Mouse (Mus musculus) left cerebral cortex, adult 2 months (tissue): ENCODE measurements at regions not wholly inside any gene's neighbourhood (a gene's known extent, or its start where the extent isn't known, plus 50 kb on each side); places are given as distances from the start of the nearest gene placed in this dataset.
"Not testable (repeated sequence)": the region's sequence is repeated elsewhere in the genome, so short reads cannot be mapped to it uniquely, and the experiment has no call there.

Source experiments
- DNase-seq, 2 experiments: peaks; one replicate each; pipeline ENCODE4 v3.0.0; 2021 to 2022; ENCODE audit warnings: low spot score in 2 of 2, mixed read lengths in 1 of 2; ENCODE audit errors: extremely low spot score in 1 of 2
- H3K27ac ChIP-seq: fragments of 200-600 bp; 2 replicates; pipeline ENCODE4 v1.8.1; 2022
- H3K4me3 ChIP-seq: fragments of 200-600 bp; 2 replicates; pipeline ENCODE4 v1.8.1; 2022
- CTCF ChIP-seq: fragments of 200-600 bp; IDR thresholded peaks from 2 replicates; pipeline ENCODE4 v1.8.1; 2022; ENCODE audit warnings: antibody characterized with exemption, mild to moderate bottlenecking, moderate library complexity
- intact Hi-C: fragments of 180-260 bp; cut with DNase I; formaldehyde crosslinking; loops from one replicate; pipeline ENCODE4 v1.15.1; 2025

DNA sequence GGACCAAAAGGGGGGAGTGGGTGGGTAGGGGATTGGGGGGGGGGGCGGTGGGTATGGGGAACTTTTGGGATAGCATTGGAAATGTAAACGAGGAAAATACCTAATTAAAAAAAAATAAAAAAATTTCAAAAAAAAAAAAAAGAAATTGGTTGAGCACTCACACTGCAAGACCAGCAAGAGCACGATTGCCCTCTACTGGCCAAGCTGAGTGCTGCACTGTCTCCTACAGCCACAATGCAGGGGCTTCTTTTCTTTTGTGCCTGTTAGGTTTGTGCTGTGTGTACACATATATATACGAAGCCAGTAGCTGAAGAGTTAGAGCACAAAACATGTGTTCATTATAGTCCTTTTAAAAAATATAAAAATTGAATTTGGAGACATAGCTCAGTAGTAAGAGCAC lies 55.6 kb downstream of the Mup20 start:
- peak; percentile 66 for TF ChIP-seq CTCF
- no peak overlapping the region for H3K4me3 ChIP-seq
- intact Hi-C loops = no loop called here
- no peak overlapping the region for H3K27ac ChIP-seq
- peak; percentile 9 to 26 for DNase-seq

DNA sequence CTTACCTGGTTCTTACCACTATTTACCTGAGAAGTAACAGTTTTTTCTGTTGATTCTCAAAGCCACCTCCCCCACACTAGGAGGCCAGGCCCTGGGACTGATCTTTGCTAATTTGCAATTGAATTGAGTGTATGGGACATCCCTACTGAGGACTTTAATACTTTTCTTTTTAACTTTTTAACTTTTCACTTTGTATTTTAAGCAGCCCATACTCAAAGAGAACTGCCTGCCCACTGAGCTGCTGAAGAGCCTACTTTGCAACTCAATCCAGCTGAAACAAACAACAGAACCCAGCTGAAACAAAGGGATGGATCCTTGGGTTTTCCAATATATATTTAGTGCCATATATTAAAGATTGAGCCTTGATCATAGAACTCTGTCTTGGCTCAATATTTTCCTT lies 64.0 kb downstream of the Mup20 start:
- H3K27ac ChIP-seq, intact Hi-C loops, DNase-seq, H3K4me3 ChIP-seq: not testable (repeated sequence)

DNA sequence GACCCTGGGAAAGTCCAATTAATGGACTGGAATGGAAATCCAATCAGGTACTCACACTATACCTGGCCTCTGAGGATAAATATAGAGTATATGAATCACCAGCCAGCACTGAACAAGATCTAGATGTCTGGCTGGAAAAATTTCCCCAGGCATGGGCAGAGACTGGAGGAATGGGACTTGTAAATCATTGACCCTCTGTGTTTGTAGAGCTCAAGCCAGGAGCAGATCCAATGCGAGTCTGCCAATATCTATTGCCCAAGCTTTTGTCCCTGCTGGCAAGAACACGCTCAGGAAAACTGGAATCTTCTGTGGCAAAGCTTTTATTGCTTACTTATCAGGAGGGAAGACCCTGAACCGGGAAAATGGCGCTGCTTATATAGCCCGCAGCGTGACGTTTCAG lies 77.8 kb downstream of the Mup20 start:
- intact Hi-C loops = no loop called here
- no peak for DNase-seq
- H3K4me3 ChIP-seq = no peak overlapping the region
- TF ChIP-seq CTCF = no peak
- no peak overlapping the region for H3K27ac ChIP-seq

DNA sequence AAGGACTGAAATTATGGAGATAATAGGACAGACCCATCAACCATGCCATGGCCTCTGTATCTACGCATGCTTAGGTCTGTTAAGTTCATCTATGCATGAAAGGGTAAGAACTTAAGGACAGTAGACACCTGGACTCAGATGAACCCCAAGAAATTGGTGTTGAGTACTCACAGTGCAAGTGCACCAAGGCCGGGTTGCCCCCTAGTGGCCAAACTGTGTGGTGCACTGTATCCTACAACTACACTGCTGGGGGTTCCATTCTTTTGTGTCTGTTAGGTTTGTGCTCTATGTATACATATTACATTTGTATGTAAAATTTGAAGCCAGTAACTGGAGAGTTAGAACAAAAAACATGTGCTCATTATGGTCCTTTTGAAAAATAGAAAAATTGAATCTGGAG lies 80.7 kb downstream of the Mup20 start:
- peak in 1 of 2 experiments; percentile 18 for DNase-seq
- TF ChIP-seq CTCF = peak; percentile 70
- no peak overlapping the region for H3K4me3 ChIP-seq
- intact Hi-C loops = no loop called here
- no peak overlapping the region for H3K27ac ChIP-seq

DNA sequence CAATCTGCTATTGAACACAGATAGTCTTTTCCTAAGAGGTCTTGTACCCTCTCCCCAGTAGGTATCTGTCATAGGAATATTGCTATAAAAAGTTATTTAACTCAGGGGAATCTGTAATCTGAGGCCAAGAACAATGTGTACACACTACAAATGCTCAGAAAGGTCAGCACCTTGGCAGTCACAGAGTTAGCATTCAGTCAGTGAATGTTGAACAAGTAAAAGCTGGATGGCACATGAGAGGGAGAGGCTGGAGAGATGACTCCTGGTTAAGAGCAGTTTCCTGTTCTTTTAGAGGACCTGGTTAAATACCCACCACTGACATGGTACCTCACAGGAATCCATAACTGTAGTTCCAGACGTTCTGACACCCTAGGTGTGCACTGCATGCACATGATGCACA lies 84.3 kb downstream of the Mup20 start:
- Histone ChIP-seq H3K4me3 (no peak overlapping the region), H3K27ac (no peak overlapping the region)
- no peak for TF ChIP-seq CTCF
- intact Hi-C loops = no loop called here
- no peak for DNase-seq

DNA sequence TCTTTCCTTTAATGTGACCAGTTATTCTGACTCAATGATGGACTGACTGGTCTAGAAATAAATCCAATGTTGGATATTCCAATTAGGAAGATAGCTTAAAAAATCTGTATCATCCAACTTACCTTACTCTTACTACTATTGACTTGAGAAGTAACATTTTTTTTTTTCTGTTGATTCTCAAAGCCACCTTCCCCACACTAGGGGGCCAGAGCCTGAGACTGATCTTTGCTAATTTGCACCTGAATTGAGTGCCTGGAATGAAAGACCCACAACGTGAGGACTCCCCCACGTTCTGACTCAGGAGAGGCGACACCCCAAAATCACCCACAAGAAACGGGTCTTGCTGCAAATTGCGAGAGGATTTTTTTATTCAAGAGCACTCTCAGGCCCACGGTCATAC lies 86.3 kb downstream of the Mup20 start:
- H3K4me3 ChIP-seq, DNase-seq, intact Hi-C loops, H3K27ac ChIP-seq: not testable (repeated sequence)

DNA sequence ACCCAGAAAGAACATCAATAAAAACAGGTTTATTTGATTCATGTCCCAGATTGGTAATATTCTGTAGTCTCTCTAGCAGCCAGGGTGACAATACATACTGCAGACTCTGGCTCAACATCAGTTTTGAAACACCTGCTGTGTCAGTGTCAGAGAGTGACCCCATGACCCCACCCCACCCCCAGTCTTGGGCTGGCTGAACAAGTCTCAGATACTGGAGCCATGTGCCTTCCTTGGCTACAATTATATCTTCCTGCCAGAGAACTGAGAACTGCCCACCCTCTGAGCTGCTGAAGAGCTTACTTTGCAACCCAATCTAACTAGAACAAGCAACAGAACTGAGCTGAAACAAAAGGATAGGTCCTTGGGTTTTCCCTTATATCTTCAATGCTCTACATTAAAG lies 91.6 kb downstream of the Mup20 start:
- no peak for TF ChIP-seq CTCF
- Histone ChIP-seq H3K27ac (no peak overlapping the region), H3K4me3 (no peak overlapping the region)
- DNase-seq = no peak
- intact Hi-C loops = no loop called here
